Mouse (Mus musculus) adrenal gland (tissue): ENCODE results near the gene Adamts12.

Experiments
- intact Hi-C: fragments of 180-260 bp; cut with DNase I; formaldehyde crosslinking; loops from one replicate; pipeline ENCODE4 v1.15.1; 2025

Adamts12 gene

DNA sequence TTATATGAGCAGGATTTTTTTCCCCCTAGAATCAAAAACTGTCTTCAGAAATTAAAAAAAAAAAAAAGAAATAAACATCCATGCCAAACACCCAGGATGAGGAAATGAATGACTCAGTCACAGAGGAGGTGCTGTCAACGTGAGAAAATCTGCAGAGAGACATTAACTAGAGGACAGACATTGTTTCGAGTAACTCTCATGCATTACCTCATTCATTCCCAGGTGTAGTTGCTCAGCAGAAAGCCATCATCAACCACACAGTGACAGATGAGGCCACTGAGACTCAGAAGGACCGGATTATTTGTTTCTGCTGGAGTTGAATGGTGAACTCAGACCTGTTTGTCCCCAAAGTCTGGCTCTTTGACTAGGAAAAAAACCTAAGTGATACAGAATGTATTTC, 81.0 kb downstream of the Adamts12 start:
- intact Hi-C loops = no loop called here

DNA sequence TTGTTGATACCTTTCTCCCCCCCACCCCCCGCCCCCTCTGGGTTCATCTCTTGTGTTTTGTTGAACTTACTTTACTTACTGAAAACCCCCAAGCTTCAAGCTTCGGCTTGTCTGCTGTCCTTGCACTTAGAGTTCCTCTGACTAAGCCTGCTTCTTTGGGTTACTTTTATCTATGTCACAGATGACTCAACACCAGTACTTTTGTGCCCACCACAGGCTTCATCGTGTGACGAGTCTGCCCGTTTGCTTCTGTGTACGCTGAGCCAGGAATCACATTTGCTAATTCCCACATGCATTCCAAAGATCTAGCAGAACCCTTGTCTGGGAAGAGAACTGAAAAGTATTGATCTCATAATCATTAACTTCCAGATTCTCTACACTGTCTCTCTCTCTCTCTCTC, 94.8 kb downstream of the Adamts12 start:
- intact Hi-C loops = no loop called here

DNA sequence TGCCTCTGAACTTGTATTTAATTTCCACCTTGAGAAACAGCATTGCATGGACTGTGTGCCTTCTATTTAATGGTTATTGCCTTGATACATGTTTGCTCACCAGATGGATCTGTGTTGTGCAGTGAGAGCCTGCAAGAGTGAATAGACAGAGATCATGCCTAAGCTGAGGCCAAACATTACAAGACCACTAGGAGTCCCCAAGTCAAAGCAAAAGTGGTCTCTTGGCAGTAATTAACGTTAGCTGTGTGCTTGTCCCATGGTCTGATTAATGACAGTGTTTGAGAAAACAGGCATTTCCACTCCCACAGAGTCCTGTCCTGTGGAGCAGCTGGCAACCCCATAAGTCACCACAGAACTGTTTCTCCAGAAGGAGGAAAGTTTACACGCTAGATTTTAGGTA, 96.2 kb downstream of the Adamts12 start:
- intact Hi-C loops = no loop called here

GRCm38 (mm10) chr15:11165883-11166282, 101.3 kb downstream of the Adamts12 start:
- intact Hi-C loops = no loop called here

DNA sequence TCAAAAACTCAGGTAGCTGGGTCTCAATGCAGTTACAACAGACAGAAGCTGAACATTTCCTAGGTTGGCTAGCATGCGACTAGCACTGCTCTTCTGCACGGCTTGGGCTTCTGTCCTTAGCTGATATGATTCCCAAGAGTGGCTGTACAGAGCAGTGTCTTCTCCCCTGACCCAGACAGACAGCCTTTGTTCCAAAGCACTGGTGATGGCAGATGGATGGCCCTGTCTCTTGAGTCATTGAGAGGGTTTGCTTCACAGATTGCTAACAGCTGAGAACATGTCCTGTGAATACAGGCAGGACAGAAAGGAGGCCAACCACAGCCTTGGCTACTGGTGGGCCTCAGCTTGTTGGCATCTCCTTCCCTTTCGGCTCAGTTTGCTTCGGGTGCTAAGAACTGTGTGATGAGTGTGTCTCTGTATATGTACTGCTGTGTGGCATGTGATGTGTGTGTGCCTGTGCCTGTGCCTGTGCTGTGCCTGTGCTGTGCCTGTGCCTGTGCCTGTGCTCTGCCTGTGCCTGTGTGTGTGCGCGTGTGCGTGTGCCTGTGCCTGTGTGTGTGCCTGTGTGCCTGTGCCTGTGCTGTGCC, 109.4 kb downstream of the Adamts12 start:
- intact Hi-C loops = no loop called here

DNA sequence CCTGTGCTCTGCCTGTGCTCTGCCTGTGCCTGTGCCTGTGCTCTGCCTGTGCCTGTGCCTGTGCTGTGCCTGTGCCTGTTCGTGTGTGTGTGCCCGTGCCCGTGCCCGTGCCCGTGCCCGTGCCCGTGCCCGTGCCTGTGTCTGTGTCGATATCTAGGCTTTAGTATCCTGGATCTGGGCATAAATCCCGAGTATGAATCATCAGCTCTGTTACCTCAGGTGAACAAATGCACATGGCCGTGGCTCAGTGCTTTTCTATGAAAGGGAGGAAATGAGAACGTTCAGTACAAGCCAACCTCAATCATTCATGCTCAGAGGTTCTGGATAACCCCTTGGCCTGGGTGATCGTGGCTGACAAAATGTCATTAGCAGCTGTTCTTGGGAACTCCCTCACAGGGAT, 110.3 kb downstream of the Adamts12 start:
- intact Hi-C loops = no loop called here

- intact Hi-C loops = no loop called here
These were observed 112.9 kb downstream of the Adamts12 start for GRCm38 (mm10) chr15:11177448-11177847.

DNA sequence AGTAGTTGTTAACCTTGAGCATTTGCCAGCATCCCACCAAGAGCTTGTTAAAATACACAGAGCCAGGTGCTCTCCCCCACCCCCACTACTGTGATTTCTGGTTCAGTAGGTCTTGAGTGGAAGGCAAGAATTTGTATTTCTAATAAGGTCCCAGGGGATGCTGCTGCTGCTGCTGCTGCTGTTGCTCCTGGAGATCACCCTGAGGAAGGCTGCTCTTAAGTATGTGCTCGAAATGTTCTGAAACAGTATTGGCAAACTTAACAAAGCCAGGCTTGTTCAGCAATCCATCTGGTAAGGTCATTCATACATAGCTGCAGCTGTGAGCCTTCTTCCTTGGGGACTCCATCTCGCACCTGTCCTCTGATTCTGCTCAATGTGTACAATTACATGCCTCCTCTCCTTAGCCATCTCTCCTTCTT, 115.2 kb downstream of the Adamts12 start:
- intact Hi-C loops = no loop called here

DNA sequence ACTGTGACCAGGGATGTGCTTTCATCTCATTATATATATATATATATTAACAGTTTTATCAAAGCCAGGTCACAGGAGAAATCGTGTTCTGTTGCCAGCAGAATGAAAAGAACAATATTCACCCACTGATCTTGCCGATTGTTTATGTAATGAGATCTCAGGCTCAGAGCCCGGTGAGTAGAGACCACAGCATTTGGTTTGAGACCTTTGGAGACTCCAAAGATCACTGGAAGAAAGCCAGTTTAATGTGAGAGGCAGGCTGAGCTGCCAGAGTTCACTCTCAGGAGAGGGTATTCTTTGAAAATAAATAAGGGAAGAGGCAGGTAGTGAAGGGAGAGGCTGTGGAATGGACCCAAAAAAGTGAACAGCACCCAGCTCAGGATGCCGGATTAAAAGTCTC, 122.1 kb downstream of the Adamts12 start:
- intact Hi-C loops = no loop called here

DNA sequence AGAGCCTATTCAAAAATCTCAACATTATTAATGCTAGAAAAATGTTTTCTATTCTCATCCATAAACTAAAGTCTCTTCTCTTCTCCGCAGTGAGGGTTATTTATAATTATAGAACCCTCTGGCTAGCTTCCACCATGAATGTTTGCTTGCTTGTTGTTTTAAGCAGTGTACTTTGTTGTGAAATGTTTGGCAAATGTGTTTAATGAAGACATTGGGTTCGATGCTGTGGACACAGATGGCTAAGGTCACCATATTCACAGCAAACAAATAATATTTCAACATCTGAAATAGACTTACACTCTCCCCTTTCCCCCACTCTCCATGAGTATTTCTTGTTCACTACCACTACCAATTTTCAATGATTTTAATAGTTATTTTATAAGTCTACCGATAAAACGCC, 125.9 kb downstream of the Adamts12 start:
- intact Hi-C loops = no loop called here

- intact Hi-C loops = no loop called here
These were observed 128.2 kb downstream of the Adamts12 start for GRCm38 (mm10) chr15:11192762-11193161.

DNA sequence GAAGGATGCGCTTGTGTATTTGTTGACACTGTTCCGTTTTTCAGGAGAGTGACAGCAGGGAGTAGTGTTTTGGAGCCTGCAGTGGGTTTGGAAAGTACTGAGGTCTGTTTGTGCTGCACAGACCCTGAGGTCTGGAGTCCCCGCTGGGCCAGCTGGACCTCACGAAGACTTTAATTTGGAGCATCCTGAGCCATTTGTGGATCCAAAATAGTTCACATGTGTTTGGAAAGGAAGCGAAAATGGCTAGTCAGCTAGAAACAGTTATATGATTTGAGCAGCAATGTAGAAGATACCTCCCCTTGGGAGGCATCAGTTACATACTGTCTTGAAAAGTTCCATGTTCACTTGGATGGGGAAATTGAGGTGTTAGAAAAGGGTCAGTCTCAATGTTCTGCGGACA, 132.5 kb downstream of the Adamts12 start:
- intact Hi-C loops = no loop called here

GRCm38 (mm10) chr15:11198246-11198795, 133.7 kb downstream of the Adamts12 start:
- intact Hi-C loops = no loop called here

DNA sequence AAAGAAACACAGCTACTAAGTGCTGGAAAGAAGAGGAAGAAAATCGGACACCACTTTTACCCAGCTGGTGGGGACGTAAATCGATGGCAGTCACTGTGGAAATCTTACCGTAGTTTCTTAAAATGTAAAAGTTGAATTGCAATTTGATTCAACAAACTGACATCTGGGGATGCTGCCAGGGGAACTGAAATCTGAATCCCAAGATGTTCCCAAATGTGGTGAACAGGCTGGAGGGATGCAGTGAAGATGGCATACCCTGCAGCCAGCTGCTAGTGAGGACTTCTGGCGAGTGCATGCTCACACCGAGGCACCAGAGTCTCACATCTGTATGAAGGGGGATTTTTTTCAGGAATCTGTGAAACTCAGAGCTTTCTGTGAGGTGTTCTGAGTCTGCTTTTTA, 138.5 kb downstream of the Adamts12 start:
- intact Hi-C loops = no loop called here

DNA sequence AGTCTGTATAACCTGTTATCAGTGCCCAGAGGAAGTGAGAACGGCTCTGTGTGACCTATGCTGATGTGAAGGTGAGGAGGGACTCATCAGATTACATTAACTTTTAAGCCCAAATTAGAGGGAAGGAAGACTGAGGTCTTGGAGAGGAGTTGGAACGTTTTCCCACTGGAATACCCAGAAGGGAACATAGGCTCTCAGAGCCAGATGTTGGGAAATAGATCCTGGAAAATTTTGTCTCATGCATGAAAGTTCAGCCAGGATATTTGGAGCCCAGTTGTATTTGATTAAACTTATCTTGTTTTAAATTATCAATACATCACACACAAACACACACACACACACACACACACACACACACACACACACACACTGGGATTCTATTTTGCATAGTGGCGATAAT, 140.3 kb downstream of the Adamts12 start:
- intact Hi-C loops = no loop called here

DNA sequence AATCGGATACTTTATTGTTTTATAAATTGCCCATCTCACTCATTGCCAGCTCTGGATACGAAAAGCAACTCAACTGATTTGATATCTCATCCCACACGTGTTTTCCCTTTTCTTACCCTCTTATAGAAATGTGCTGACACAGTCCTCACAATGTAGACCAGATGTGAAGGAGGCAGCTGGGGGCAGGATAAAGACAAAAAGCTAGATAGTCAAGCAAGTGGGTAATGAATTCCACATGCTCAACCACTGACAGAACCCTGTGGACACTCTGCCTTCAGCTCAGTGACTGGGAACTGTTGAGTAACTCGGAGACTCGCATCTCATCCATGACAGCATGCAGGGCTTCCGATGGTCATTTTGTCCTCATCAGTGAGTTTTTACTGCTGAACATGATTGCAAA, 146.4 kb downstream of the Adamts12 start:
- intact Hi-C loops = no loop called here

GRCm38 (mm10) chr15:11233906-11234632, 169.5 kb downstream of the Adamts12 start:
- intact Hi-C loops = no loop called here

DNA sequence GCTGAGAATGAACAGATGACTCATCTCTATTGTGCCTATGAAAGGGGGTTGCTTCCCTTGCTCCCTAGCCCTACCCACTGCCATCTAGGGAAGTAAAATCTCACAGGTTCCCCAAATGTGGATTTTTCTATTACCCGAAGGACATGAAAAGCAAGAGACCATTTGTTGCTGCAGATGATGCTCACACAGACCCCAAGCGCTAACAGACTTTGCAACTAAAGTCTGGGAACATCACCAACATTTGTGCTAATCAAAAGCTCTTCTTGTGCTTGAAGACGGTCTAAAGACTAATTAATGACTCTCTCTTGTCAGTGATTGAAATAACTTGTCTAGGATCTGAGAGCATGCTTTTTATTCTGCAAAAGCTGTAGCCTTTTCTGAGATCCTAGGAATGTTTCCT, 175.8 kb downstream of the Adamts12 start:
- intact Hi-C loops = no loop called here

DNA sequence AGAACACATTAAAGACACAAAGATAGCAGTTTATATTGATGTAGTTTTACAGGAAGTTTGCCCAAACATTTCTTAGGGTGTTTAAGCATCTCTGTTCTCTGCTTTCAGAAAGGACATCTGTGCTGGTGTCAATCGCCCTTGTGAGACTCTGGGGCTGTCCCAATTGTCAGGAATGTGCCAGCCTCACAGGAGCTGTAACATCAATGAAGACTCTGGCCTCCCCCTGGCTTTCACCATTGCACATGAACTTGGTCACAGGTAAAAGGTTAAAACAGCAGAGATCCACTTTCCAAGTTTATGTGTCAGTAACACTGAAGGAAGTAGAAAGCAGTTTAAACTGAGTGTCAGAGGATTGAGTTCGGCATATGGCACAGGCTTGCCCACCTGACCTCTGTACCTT, 176.7 kb downstream of the Adamts12 start:
- intact Hi-C loops = no loop called here

DNA sequence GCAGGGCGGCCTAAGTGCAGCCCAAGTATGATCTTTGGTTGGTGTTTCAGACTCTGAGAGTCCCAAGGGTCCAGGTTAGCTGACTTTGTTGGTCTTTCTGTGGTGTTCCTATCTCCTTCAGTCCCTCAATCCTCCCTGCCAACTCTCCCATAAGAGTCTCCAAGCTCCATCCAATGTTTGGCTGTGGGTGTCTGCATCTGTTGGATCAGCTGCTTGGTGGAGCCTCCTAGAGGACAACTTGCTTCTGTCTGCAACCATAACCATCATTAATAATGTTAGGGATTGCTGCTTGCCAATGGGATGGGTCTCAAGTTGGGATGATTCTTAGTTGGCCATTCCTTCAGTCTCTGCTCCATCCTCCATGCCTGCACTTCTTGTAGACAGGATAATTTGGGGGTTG, 181.8 kb downstream of the Adamts12 start:
- intact Hi-C loops = no loop called here

GRCm38 (mm10) chr15:11279273-11280080, 214.9 kb downstream of the Adamts12 start:
- intact Hi-C loops = no loop called here

GRCm38 (mm10) chr15:11280689-11281264, 216.2 kb downstream of the Adamts12 start:
- intact Hi-C loops = no loop called here
